Mouse (Mus musculus) embryo, embryonic 9.5 days (tissue): ENCODE results near the gene Sec22b.

ENCODE experiments used
- DNase-seq: peaks from one replicate; pipeline ENCODE4 v3.0.0-alpha.2; 2017; ENCODE audit errors: extremely low spot score

The Sec22b gene

GRCm38 (mm10) chr3:97900516-97901490, at the start of gene Sec22b:
Sec22b (plus strand) TSS chr3:97901190.
- peak; percentile 88 for DNase-seq

- no peak for DNase-seq
Measured at GRCm38 (mm10) chr3:97851803-97852202, 49.2 kb upstream of the Sec22b start.

GRCm38 (mm10) chr3:97854575-97855384, 46.2 kb upstream of the Sec22b start:
- DNase-seq: no peak

GRCm38 (mm10) chr3:97859400-97859799, 41.6 kb upstream of the Sec22b start:
- no peak for DNase-seq

- no peak for DNase-seq
Measured at GRCm38 (mm10) chr3:97860820-97861451, 40.1 kb upstream of the Sec22b start.

GRCm38 (mm10) chr3:97866696-97867095, 34.3 kb upstream of the Sec22b start:
- no peak for DNase-seq

- DNase-seq: no peak
Measured at GRCm38 (mm10) chr3:97867221-97868023, 33.6 kb upstream of the Sec22b start.

- DNase-seq: peak; percentile 56
Measured at GRCm38 (mm10) chr3:97868024-97868689, 32.8 kb upstream of the Sec22b start.

- DNase-seq: no peak
Measured at GRCm38 (mm10) chr3:97868733-97869132, 32.3 kb upstream of the Sec22b start.

GRCm38 (mm10) chr3:97869730-97870129, 31.3 kb upstream of the Sec22b start:
- DNase-seq: no peak

- DNase-seq: no peak
Measured at GRCm38 (mm10) chr3:97874777-97875176, 26.2 kb upstream of the Sec22b start.

GRCm38 (mm10) chr3:97876259-97876658, 24.7 kb upstream of the Sec22b start:
- DNase-seq: no peak

GRCm38 (mm10) chr3:97879222-97879621, 21.8 kb upstream of the Sec22b start:
- peak; percentile 77 for DNase-seq

GRCm38 (mm10) chr3:97881576-97881975, 19.4 kb upstream of the Sec22b start:
- no peak for DNase-seq

- no peak for DNase-seq
Measured at GRCm38 (mm10) chr3:97887785-97888167, 13.2 kb upstream of the Sec22b start.

GRCm38 (mm10) chr3:97888168-97888901, 12.7 kb upstream of the Sec22b start, which contains the start of gene Pde4dip:
Pde4dip (minus strand) TSS chr3:97888707.
- DNase-seq: peak; percentile 34

- DNase-seq: no peak
Measured at GRCm38 (mm10) chr3:97890205-97890604, 10.8 kb upstream of the Sec22b start.

- DNase-seq: peak; percentile 34
Measured at GRCm38 (mm10) chr3:97894695-97895094, 6.3 kb upstream of the Sec22b start.

GRCm38 (mm10) chr3:97898381-97898780, 2.6 kb upstream of the Sec22b start:
- no peak for DNase-seq

GRCm38 (mm10) chr3:97901586-97901985, 596 bp downstream of the Sec22b start:
- DNase-seq: no peak
